Mouse (Mus musculus): Measurements from ENCODE around the gene Gm29110. TPM values are rescaled to one million over a fixed set of nuclear protein-coding genes. Genes with fewer than 3 reads are reported as not detected.
"Not testable (repeated sequence)": the region's sequence is repeated elsewhere in the genome, so short reads cannot be mapped to it uniquely, and the experiment has no call there.

Gm29110 gene
- not detected in 2 replicates for polyA plus RNA-seq (2012; rRNA removed)

DNA sequence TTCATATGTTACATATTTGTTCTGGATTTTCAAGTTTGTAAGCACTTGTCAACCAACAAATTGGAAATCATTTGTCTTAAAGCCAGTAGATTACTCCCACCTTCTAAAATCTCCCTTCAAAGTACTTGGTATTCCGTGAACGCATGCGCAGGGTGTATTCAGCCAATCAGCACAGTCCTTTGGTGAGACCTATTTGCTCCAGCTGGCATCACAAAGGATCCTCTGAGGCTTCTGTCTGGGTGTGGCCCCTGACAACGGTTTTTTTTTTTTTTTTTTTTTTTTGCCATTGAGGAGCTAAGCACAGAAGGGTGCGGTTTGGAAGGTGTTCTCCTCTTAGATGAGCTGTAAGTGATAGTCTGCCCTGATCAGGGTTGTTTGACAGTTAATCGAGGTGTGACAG is at the start of gene Gm29110:
TSS of gene Gm29110 (plus strand) at position 301 of the 400 bp plus-strand sequence.
- not testable (repeated sequence) for H3K27ac ChIP-seq (ENCODE audit: insufficient read depth, low read depth, low read length); H3K4me3 ChIP-seq (ENCODE audit: low read depth, low read length); H3K4me1 ChIP-seq (ENCODE audit: control insufficient read depth, insufficient read depth, insufficient read length, low read length); H3K27me3 ChIP-seq (ENCODE audit: control insufficient read depth, insufficient read depth, low read length); H3K36me3 ChIP-seq (ENCODE audit: control insufficient read depth, insufficient read depth, low read length)
- WGBS: 76% methylated on average over 2 of the region's 6 CpGs

Other genes with a start within 250 kb of the Gm29110 start
- not detected in 2 replicates for gene Gm21913, start 153.4 kb downstream of the Gm29110 start, polyA plus RNA-seq (2012; rRNA removed)